Mouse (Mus musculus): Measurements from ENCODE around the gene Higd1a. TPM values are rescaled to one million over a fixed set of nuclear protein-coding genes. Genes with fewer than 3 reads are reported as not detected.

Higd1a gene
- total RNA-seq, 2 experiments from 2014 or later, result 97.2 to 109 TPM

- DNase-seq, result no peak
- intact Hi-C loops (cut with DNase I; ENCODE audit: low total_unique reads), result loop anchor here (2.0 kb wide), 1 partner anchor 30 kb away; no protein-coding TSS in a partner anchor
Observed at GRCm38 (mm10) chr9:121847138-121847537, 11.0 kb downstream of the Higd1a start.

GRCm38 (mm10) chr9:121846526-121847118 lies 11.5 kb downstream of the Higd1a start:
- no peak for DNase-seq
- intact Hi-C loops (cut with DNase I; ENCODE audit: low total_unique reads), result loop anchor here (2.0 kb wide), 1 partner anchor 30 kb away; no protein-coding TSS in a partner anchor

- intact Hi-C loops (cut with DNase I; ENCODE audit: low total_unique reads), result no loop called here
- DNase-seq, result no peak
Observed at GRCm38 (mm10) chr9:121842914-121843313, 15.2 kb downstream of the Higd1a start.

- no peak for DNase-seq
- intact Hi-C loops (cut with DNase I; ENCODE audit: low total_unique reads), result no loop called here
Observed at GRCm38 (mm10) chr9:121839622-121839965, 18.6 kb downstream of the Higd1a start.

GRCm38 (mm10) chr9:121838829-121839621 lies 19.1 kb downstream of the Higd1a start, which contains the start of gene Ccdc13:
Gene Ccdc13, minus strand, starts transcription at chr9:121839461.
- DNase-seq, result peak; percentile 77
- intact Hi-C loops (cut with DNase I; ENCODE audit: low total_unique reads), result no loop called here

GRCm38 (mm10) chr9:121838008-121838407 lies 20.2 kb downstream of the Higd1a start:
- intact Hi-C loops (cut with DNase I; ENCODE audit: low total_unique reads), result no loop called here
- DNase-seq, result no peak

GRCm38 (mm10) chr9:121833825-121834224 lies 24.3 kb downstream of the Higd1a start:
- intact Hi-C loops (cut with DNase I; ENCODE audit: low total_unique reads), result loop anchor here (5.0 kb wide), 1 partner anchor 43 kb away; no protein-coding TSS in a partner anchor

GRCm38 (mm10) chr9:121830956-121831293 lies 27.2 kb downstream of the Higd1a start:
- peak; percentile 79 for DNase-seq
- intact Hi-C loops (cut with DNase I; ENCODE audit: low total_unique reads), result loop anchor here (5.0 kb wide), 1 partner anchor 46 kb away; no protein-coding TSS in a partner anchor

More at GRCm38 (mm10) chr9:121833825-121834224, 24.3 kb downstream of the Higd1a start:
- no peak for DNase-seq

GRCm38 (mm10) chr9:121830243-121830955 lies 27.8 kb downstream of the Higd1a start:
- intact Hi-C loops (cut with DNase I; ENCODE audit: low total_unique reads), result loop anchor here (5.0 kb wide), 1 partner anchor 47 kb away; no protein-coding TSS in a partner anchor
- DNase-seq, result peak; percentile 52

- intact Hi-C loops (cut with DNase I; ENCODE audit: low total_unique reads), result no loop called here
Observed at GRCm38 (mm10) chr9:121829270-121829992, 28.7 kb downstream of the Higd1a start.

GRCm38 (mm10) chr9:121828314-121828713 lies 29.8 kb downstream of the Higd1a start:
- intact Hi-C loops (cut with DNase I; ENCODE audit: low total_unique reads), result no loop called here
- DNase-seq, result no peak

More at GRCm38 (mm10) chr9:121829270-121829992, 28.7 kb downstream of the Higd1a start:
- no peak for DNase-seq

- intact Hi-C loops (cut with DNase I; ENCODE audit: low total_unique reads), result no loop called here
Observed at GRCm38 (mm10) chr9:121826356-121826755, 31.8 kb downstream of the Higd1a start.

GRCm38 (mm10) chr9:121823991-121824390 lies 34.2 kb downstream of the Higd1a start:
- intact Hi-C loops (cut with DNase I; ENCODE audit: low total_unique reads), result no loop called here
- DNase-seq, result no peak

More at GRCm38 (mm10) chr9:121826356-121826755, 31.8 kb downstream of the Higd1a start:
- DNase-seq, result no peak

GRCm38 (mm10) chr9:121823051-121823450 lies 35.1 kb downstream of the Higd1a start:
- no peak for DNase-seq
- intact Hi-C loops (cut with DNase I; ENCODE audit: low total_unique reads), result no loop called here

- intact Hi-C loops (cut with DNase I; ENCODE audit: low total_unique reads), result no loop called here
- no peak for DNase-seq
Observed at GRCm38 (mm10) chr9:121822585-121822991, 35.6 kb downstream of the Higd1a start.

- intact Hi-C loops (cut with DNase I; ENCODE audit: low total_unique reads), result no loop called here
- DNase-seq, result no peak
Observed at GRCm38 (mm10) chr9:121820765-121821164, 37.4 kb downstream of the Higd1a start.

GRCm38 (mm10) chr9:121819771-121820471 lies 38.2 kb downstream of the Higd1a start:
- no peak for DNase-seq
- intact Hi-C loops (cut with DNase I; ENCODE audit: low total_unique reads), result no loop called here

GRCm38 (mm10) chr9:121819073-121819770 lies 38.9 kb downstream of the Higd1a start:
- DNase-seq, result no peak
- intact Hi-C loops (cut with DNase I; ENCODE audit: low total_unique reads), result no loop called here
